Mouse (Mus musculus): ENCODE measurements around the gene Slc22a17. TPM values are rescaled to one million over a fixed set of nuclear protein-coding genes. Genes with fewer than 3 reads are reported as not detected.
"Not testable (repeated sequence)": the region's sequence is repeated elsewhere in the genome, so short reads cannot be mapped to it uniquely, and the experiment has no call there.

Gene Slc22a17
- 605 and 606 TPM in 2 replicates for total RNA-seq (2014; rRNA removed)
- 349 and 369 TPM in 2 replicates for polyA plus RNA-seq (2015; fragmentation: Nextera tagmentation; extraction: Ambion mirVana)

- 2% methylated on average over 27 of the region's 28 CpGs for WGBS
- peaks cover 15% of the 10 kb centered on the region; the same call in 1 of the 2 replicates for H3K36me3 ChIP-seq (ENCODE audit: insufficient read depth, low read length)
- DNase-seq (ENCODE audit: low spot score) = peak; percentile 92
- H3K4me1 ChIP-seq (ENCODE audit: insufficient read depth, low read length) = peaks cover 17% of the 10 kb centered on the region; the same call in 1 of the 2 replicates
- H3K4me3 ChIP-seq (ENCODE audit: low read length) = peak within 1 kb of the TSS; percentile 97
- peak within 1 kb of the TSS; percentile 96 for H3K27ac ChIP-seq
- H3K9me3 ChIP-seq (ENCODE audit: low read length) = no peaks in the 10 kb centered on the region
- peak within 1 kb of the TSS; percentile 99 for H3K9ac ChIP-seq (replicated peaks; ENCODE audit: low read length)
- peak; percentile 95 for ATAC-seq
- TF ChIP-seq CTCF (IDR thresholded peaks at IDR 0.05; ENCODE audit: low read depth) = peak; percentile 37; the same call in 1 of the 2 replicates
- no peaks in the 10 kb centered on the region for H3K27me3 ChIP-seq (ENCODE audit: insufficient read depth, low read length)
- H3K4me2 ChIP-seq (ENCODE audit: low read depth, low read length) = peak within 1 kb of the TSS; percentile 93
Measured at GRCm38 (mm10) chr14:54912886-54913285, at the start of gene Slc22a17. TSS of gene Slc22a17 (minus strand) at chr14:54913132.

- Histone ChIP-seq H3K27me3 (ENCODE audit: insufficient read depth, low read length) (no peaks in the 10 kb centered on the region), H3K9me3 (ENCODE audit: low read length) (no peaks in the 10 kb centered on the region), H3K4me3 (ENCODE audit: low read length) (no peak overlapping the region), H3K36me3 (ENCODE audit: insufficient read depth, low read length) (no peaks in the 10 kb centered on the region), H3K4me2 (ENCODE audit: low read depth, low read length) (no peak overlapping the region), H3K4me1 (ENCODE audit: insufficient read depth, low read length) (no peaks in the 10 kb centered on the region), H3K27ac (no peak overlapping the region), H3K9ac (replicated peaks; ENCODE audit: low read length) (no peak overlapping the region)
- TF ChIP-seq CTCF (IDR thresholded peaks at IDR 0.05; ENCODE audit: low read depth) = no peak
- DNase-seq (ENCODE audit: low spot score) = no peak
- no peak for ATAC-seq
- WGBS = 84% methylated on average over 7 of the region's 7 CpGs
Measured at GRCm38 (mm10) chr14:54962714-54963113, 49.8 kb upstream of the Slc22a17 start.

DNA sequence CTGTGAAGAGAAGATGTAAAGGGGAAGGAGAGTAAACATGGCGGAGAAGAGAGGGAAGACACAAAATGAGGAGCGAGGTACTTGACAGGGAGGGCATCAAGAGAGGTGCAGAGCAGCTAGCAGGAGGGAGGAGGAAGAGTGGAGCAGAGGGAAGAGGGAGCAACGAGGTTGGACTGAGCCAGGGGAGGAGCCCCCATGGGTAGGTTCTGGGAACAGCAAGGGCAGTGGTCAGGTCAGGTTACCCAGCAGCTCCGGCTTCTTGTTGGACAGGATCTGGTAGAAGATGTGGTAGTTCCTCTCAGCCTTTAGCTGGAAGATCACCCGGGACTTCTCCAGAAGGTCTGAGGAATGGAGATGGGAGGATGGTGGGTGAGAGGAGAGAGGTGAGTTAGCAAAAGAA is 48.6 kb upstream of the Slc22a17 start:
- Histone ChIP-seq H3K36me3 (ENCODE audit: insufficient read depth, low read length) (no peaks in the 10 kb centered on the region), H3K27me3 (ENCODE audit: insufficient read depth, low read length) (no peaks in the 10 kb centered on the region)
- 88% methylated on average over 5 of the region's 5 CpGs for WGBS

DNA sequence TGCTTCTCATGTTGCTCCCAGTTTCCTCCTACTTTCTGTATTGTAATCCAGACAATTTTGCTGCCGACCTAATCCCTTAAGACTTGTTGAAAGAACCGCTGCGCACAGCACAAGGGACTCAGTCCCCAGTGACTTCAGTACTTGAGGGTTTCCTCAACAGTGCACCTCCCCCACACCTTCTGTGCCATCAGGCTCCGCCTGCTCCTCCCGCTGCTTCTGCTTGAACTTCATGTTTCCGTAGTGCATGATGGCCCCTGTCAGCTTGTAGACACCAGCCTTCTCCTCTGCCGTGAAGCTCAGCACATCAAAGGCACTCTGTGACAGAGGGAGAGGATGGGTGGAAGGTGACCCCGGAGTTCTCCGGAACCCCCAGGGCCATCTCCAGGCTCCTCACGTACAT is 47.8 kb upstream of the Slc22a17 start:
- no peak overlapping the region for H3K9ac ChIP-seq (replicated peaks; ENCODE audit: low read length)
- peak; percentile 11 for DNase-seq (ENCODE audit: low spot score)

More for the DNA sequence above, 48.6 kb upstream of the Slc22a17 start:
- no peaks in the 10 kb centered on the region for H3K4me1 ChIP-seq (ENCODE audit: insufficient read depth, low read length)
- DNase-seq (ENCODE audit: low spot score) = no peak
- H3K9me3 ChIP-seq (ENCODE audit: low read length) = no peaks in the 10 kb centered on the region
- no peak overlapping the region for H3K4me2 ChIP-seq (ENCODE audit: low read depth, low read length)
- ATAC-seq = no peak
- no peak overlapping the region for H3K9ac ChIP-seq (replicated peaks; ENCODE audit: low read length)
- no peak for TF ChIP-seq CTCF (IDR thresholded peaks at IDR 0.05; ENCODE audit: low read depth)
- H3K27ac ChIP-seq = no peak overlapping the region
- no peak overlapping the region for H3K4me3 ChIP-seq (ENCODE audit: low read length)

GRCm38 (mm10) chr14:54959853-54960613 is 47.1 kb upstream of the Slc22a17 start:
- not testable (repeated sequence) for H3K9me3 ChIP-seq (ENCODE audit: low read length); ATAC-seq; DNase-seq (ENCODE audit: low spot score); H3K4me2 ChIP-seq (ENCODE audit: low read depth, low read length); H3K9ac ChIP-seq (replicated peaks; ENCODE audit: low read length); H3K36me3 ChIP-seq (ENCODE audit: insufficient read depth, low read length); H3K4me1 ChIP-seq (ENCODE audit: insufficient read depth, low read length); H3K27me3 ChIP-seq (ENCODE audit: insufficient read depth, low read length); H3K4me3 ChIP-seq (ENCODE audit: low read length); H3K27ac ChIP-seq
- 89% methylated on average over 12 of the region's 12 CpGs for WGBS

More for the DNA sequence above, 47.8 kb upstream of the Slc22a17 start:
- Histone ChIP-seq H3K4me3 (ENCODE audit: low read length) (no peak overlapping the region), H3K9me3 (ENCODE audit: low read length) (no peaks in the 10 kb centered on the region), H3K4me1 (ENCODE audit: insufficient read depth, low read length) (no peaks in the 10 kb centered on the region), H3K27ac (no peak overlapping the region), H3K4me2 (ENCODE audit: low read depth, low read length) (no peak overlapping the region), H3K36me3 (ENCODE audit: insufficient read depth, low read length) (no peaks in the 10 kb centered on the region), H3K27me3 (ENCODE audit: insufficient read depth, low read length) (no peaks in the 10 kb centered on the region)
- no peak for TF ChIP-seq CTCF (IDR thresholded peaks at IDR 0.05; ENCODE audit: low read depth)
- ATAC-seq = no peak
- 71% methylated on average over 10 of the region's 10 CpGs for WGBS

GRCm38 (mm10) chr14:54959197-54959596 is 46.3 kb upstream of the Slc22a17 start:
- WGBS = 96% methylated on average over 3 of the region's 3 CpGs
- Histone ChIP-seq H3K27me3 (ENCODE audit: insufficient read depth, low read length) (no peaks in the 10 kb centered on the region), H3K4me1 (ENCODE audit: insufficient read depth, low read length) (no peaks in the 10 kb centered on the region), H3K4me3 (ENCODE audit: low read length) (no peak overlapping the region), H3K9me3 (ENCODE audit: low read length) (no peaks in the 10 kb centered on the region), H3K36me3 (ENCODE audit: insufficient read depth, low read length) (no peaks in the 10 kb centered on the region), H3K9ac (replicated peaks; ENCODE audit: low read length) (no peak overlapping the region), H3K27ac (no peak overlapping the region), H3K4me2 (ENCODE audit: low read depth, low read length) (no peak overlapping the region)
- ATAC-seq (no peak), DNase-seq (ENCODE audit: low spot score) (no peak)
- TF ChIP-seq CTCF (IDR thresholded peaks at IDR 0.05; ENCODE audit: low read depth) = no peak

DNA sequence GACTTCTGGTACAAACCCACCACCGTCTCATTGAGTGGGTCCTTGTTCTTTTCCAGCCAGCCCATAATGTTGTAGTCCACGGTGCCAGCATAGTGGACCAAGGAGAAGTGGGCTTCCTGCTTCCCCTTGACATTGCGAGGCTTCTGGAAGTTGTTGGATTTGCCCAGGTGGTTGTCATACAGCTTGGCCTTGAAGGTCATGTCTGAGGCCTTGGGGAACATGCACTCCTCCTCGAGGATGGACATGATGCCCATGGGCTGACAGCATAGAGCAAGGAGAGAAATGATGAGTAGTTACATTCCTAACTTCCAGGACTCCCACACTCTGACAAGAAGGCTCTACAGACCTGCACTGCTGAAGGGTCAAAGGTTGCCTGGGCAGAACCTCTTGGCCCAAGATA is 45.6 kb upstream of the Slc22a17 start:
- no peak overlapping the region for H3K4me3 ChIP-seq (ENCODE audit: low read length)
- no peak for TF ChIP-seq CTCF (IDR thresholded peaks at IDR 0.05; ENCODE audit: low read depth)
- DNase-seq (ENCODE audit: low spot score) = no peak
- no peak overlapping the region for H3K9ac ChIP-seq (replicated peaks; ENCODE audit: low read length)
- WGBS = 85% methylated on average over 4 of the region's 4 CpGs
- no peak overlapping the region for H3K4me2 ChIP-seq (ENCODE audit: low read depth, low read length)
- no peak overlapping the region for H3K27ac ChIP-seq
- no peaks in the 10 kb centered on the region for H3K9me3 ChIP-seq (ENCODE audit: low read length)
- no peaks in the 10 kb centered on the region for H3K36me3 ChIP-seq (ENCODE audit: insufficient read depth, low read length)
- no peaks in the 10 kb centered on the region for H3K27me3 ChIP-seq (ENCODE audit: insufficient read depth, low read length)
- ATAC-seq = no peak
- no peaks in the 10 kb centered on the region for H3K4me1 ChIP-seq (ENCODE audit: insufficient read depth, low read length)

Data from hindbrain, postnatal 0 days (tissue).